Mouse (Mus musculus): ENCODE measurements around the gene Slc45a2. TPM values are rescaled to one million over a fixed set of nuclear protein-coding genes. Genes with fewer than 3 reads are reported as not detected.

Slc45a2 gene
- total RNA-seq, 2 experiments from 2014 or later, result not detected

GRCm38 (mm10) chr15:11062903-11063302 is 62.4 kb downstream of the Slc45a2 start:
- DNase-seq, result no peak
- intact Hi-C loops (cut with DNase I; ENCODE audit: low total_unique reads), result no loop called here

- DNase-seq, result no peak
- intact Hi-C loops (cut with DNase I; ENCODE audit: low total_unique reads), result no loop called here
These were observed 63.6 kb downstream of the Slc45a2 start for GRCm38 (mm10) chr15:11064160-11064557.

GRCm38 (mm10) chr15:11064558-11065411 is 64.3 kb downstream of the Slc45a2 start, which contains the start of gene Adamts12:
Gene Adamts12 (plus strand): TSS chr15:11064790.
- intact Hi-C loops (cut with DNase I; ENCODE audit: low total_unique reads), result no loop called here
- DNase-seq, result peak; percentile 84

GRCm38 (mm10) chr15:11065528-11066171 is 65.1 kb downstream of the Slc45a2 start:
- intact Hi-C loops (cut with DNase I; ENCODE audit: low total_unique reads), result no loop called here
- no peak for DNase-seq

GRCm38 (mm10) chr15:11066299-11066698 is 65.8 kb downstream of the Slc45a2 start:
- DNase-seq, result no peak
- intact Hi-C loops (cut with DNase I; ENCODE audit: low total_unique reads), result no loop called here

GRCm38 (mm10) chr15:11067891-11068290 is 67.4 kb downstream of the Slc45a2 start:
- DNase-seq, result no peak
- intact Hi-C loops (cut with DNase I; ENCODE audit: low total_unique reads), result no loop called here

- intact Hi-C loops (cut with DNase I; ENCODE audit: low total_unique reads), result no loop called here
These were observed 75.3 kb downstream of the Slc45a2 start for GRCm38 (mm10) chr15:11075726-11076361.

More at GRCm38 (mm10) chr15:11075726-11076361, 75.3 kb downstream of the Slc45a2 start:
- DNase-seq, result no peak

Other genes with a start within 250 kb of the Slc45a2 start
- 10 to 100 TPM; 16.1 to 22.9 TPM for gene C1qtnf3, start 48.4 kb upstream of the Slc45a2 start, total RNA-seq (2021)
- 10 to 100 TPM; 19.0 to 20.7 TPM for gene Amacr, start 19.0 kb upstream of the Slc45a2 start, total RNA-seq (2021)
- under 1 TPM in 1 of 2 experiments, not detected in 1; 0.08 TPM for gene Rxfp3, start 37.3 kb downstream of the Slc45a2 start, total RNA-seq (2021)
- 10 to 100 TPM; 19.8 to 21.6 TPM for gene Adamts12, start 64.1 kb downstream of the Slc45a2 start, total RNA-seq (2021)